Mouse (Mus musculus) hindbrain, embryonic 16.5 days (tissue): Measurements from ENCODE around the gene St7. TPM values are rescaled to one million over a fixed set of nuclear protein-coding genes. Genes with fewer than 3 reads are reported as not detected.
"Not testable (repeated sequence)": the region's sequence is repeated elsewhere in the genome, so short reads cannot be mapped to it uniquely, and the experiment has no call there.

Source experiments
- ATAC-seq: fragments of 200-750 bp; cut with Nextera tagmentation; 2 replicates; pipeline ENCODE4 v1.8.0; 2017; ENCODE audit warnings: moderate TSS enrichment, moderate library complexity
- H3K27ac ChIP-seq: fragments of 300-500 bp; sonication (generic); 2 replicates; pipeline ENCODE4 v1.5.1; 2014; ENCODE audit warnings: low read depth, mild to moderate bottlenecking, control low read depth, low read length, moderate library complexity
- H3K27me3 ChIP-seq: fragments of 300-500 bp; sonication (generic); replicated peaks from 2 replicates; pipeline ENCODE4 v1.6.1; 2014; ENCODE audit warnings: low read length; ENCODE audit not compliant: control insufficient read depth, insufficient read depth
- H3K36me3 ChIP-seq: fragments of 300-500 bp; sonication (generic); 2 replicates; pipeline ENCODE4 v1.6.1; 2014; ENCODE audit warnings: mild to moderate bottlenecking, low read length, moderate library complexity, mixed read lengths; ENCODE audit not compliant: control insufficient read depth, insufficient read depth
- H3K4me1 ChIP-seq: fragments of 300-500 bp; sonication (generic); 2 replicates; pipeline ENCODE4 v1.6.1; 2014; ENCODE audit warnings: low read depth, low read length; ENCODE audit not compliant: control insufficient read depth, insufficient read depth
- H3K4me2 ChIP-seq: fragments of 300-500 bp; sonication (generic); 2 replicates; pipeline ENCODE4 v1.6.1; 2014; ENCODE audit warnings: mild to moderate bottlenecking, low read length, control low read depth, moderate library complexity
- H3K4me3 ChIP-seq: fragments of 300-500 bp; sonication (generic); 2 replicates; pipeline ENCODE4 v1.5.1; 2014; ENCODE audit warnings: mild to moderate bottlenecking, low read length, control low read depth, moderate library complexity
- H3K9ac ChIP-seq: fragments of 300-500 bp; sonication (generic); 2 replicates; pipeline ENCODE4 v1.6.1; 2014; ENCODE audit warnings: low read depth, mild to moderate bottlenecking, control low read depth, low read length, moderate library complexity
- H3K9me3 ChIP-seq: fragments of 300-500 bp; sonication (generic); 2 replicates; pipeline ENCODE4 v1.6.1; 2014; ENCODE audit warnings: mild to moderate bottlenecking, low read length, moderate library complexity; ENCODE audit not compliant: control insufficient read depth
- WGBS: fragments of 180-500 bp; shearing (Covaris S2); extraction: QIAGEN DNeasy Blood & Tissue Kit; methylation state at CpG from one replicate; pipeline ENCODE4 v1.1.7; 2014; 5-methylcytosine and 5-hydroxymethylcytosine counted together
- polyA plus RNA-seq: library from polyadenylated mRNA; unstranded; fragments of >200 nt; fragmentation: Nextera tagmentation; extraction: Ambion mirVana; gene quantifications from 2 replicates; pipeline ENCODE4 v1.2.1, GENCODE M21; 2015

Gene St7
- polyA plus RNA-seq, 1 experiment from 2014 or later, result 50.8 TPM

DNA sequence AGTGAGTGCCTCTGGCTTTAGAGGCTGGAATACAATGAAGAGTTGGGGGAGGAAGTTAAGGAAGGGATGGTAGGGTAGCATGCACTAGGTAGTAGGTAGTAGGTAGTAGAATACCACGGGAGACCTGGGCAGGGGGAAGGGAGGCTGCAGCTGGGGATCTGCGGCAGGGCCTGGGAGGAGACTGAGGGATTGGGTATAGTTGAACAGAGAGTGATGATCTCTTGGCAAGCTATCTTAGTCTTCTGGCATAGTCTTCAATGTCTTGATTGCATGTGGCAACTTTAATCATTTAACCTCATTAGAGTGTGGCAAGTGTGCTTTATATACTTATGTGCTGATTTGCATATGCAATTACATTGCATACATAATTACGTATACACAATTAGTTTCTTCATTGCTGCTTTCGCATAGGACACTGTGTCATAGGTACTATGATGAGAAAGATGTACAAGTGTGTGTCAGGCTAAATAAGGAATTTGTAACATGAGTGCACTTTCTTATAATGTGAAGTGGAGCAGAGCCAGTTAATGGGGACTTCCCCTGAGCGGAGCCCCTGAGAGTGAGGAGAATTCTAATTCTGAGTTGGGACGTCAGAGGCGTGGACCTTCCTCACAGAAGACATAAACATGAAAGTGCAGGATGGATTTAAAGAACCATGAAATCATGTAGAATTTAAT lies 8.3 kb downstream of the St7 start:
- H3K27me3 ChIP-seq, result no peaks in the 10 kb centered on the region
- H3K9ac ChIP-seq, result no peak overlapping the region
- no peaks in the 10 kb centered on the region for H3K4me1 ChIP-seq
- H3K4me2 ChIP-seq, result no peak overlapping the region
- ATAC-seq, result peak; percentile 41; the same call in 1 of the 2 replicates
- WGBS, result 37% methylated on average over 7 of the region's 7 CpGs
- no peaks in the 10 kb centered on the region for H3K9me3 ChIP-seq
- no peak overlapping the region for H3K4me3 ChIP-seq
- H3K27ac ChIP-seq, result no peak overlapping the region
- no peaks in the 10 kb centered on the region for H3K36me3 ChIP-seq

DNA sequence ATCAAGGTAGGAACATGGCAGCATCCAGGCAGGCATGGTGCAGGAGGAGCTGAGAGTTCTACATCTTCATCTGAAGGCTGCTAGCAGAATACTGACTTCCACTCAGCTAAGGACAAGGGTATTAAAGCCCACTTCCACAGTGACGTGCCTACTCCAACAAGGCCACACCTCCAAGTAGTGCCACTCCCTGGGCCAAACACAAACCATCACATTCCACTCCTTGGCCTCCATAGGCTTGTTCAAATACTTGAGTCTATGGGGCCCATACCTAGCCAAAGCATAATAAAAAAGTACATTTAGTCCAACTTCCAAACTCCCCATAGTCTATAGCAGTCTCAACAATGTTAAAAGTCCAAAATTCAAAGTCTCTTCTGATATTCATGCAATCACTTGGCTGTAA lies 11.3 kb downstream of the St7 start:
- not testable (repeated sequence) for H3K9me3 ChIP-seq, H3K4me3 ChIP-seq, H3K27ac ChIP-seq, ATAC-seq, H3K9ac ChIP-seq, H3K36me3 ChIP-seq, H3K4me1 ChIP-seq, H3K27me3 ChIP-seq, H3K4me2 ChIP-seq
- 96% methylated on average over 1 of the region's 1 CpGs for WGBS

DNA sequence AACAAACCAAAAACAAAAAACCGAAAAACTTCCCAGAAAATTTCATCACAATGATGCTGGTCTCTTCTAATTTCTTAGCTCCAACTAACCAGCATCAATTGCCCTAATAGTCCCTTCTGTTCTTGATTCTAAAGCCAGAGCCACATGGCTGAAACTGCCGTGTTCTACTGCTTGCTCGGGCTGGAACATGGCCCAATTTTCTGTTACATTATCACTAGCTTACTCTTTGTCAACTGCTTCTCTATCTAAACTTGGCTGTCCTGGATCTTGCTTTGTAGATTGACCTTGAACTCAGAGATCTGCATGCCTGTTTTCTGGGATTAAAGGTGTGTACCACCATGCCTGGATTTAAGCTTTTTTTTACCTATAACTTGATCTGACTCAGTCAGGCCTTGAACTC lies 13.2 kb downstream of the St7 start:
- H3K4me3 ChIP-seq, result no peak overlapping the region
- no peak overlapping the region for H3K27ac ChIP-seq
- 90% methylated on average over 3 of the region's 3 CpGs for WGBS
- H3K27me3 ChIP-seq, result no peaks in the 10 kb centered on the region
- H3K9me3 ChIP-seq, result no peaks in the 10 kb centered on the region
- no peak for ATAC-seq
- H3K36me3 ChIP-seq, result no peaks in the 10 kb centered on the region
- no peaks in the 10 kb centered on the region for H3K4me1 ChIP-seq
- no peak overlapping the region for H3K4me2 ChIP-seq
- no peak overlapping the region for H3K9ac ChIP-seq

DNA sequence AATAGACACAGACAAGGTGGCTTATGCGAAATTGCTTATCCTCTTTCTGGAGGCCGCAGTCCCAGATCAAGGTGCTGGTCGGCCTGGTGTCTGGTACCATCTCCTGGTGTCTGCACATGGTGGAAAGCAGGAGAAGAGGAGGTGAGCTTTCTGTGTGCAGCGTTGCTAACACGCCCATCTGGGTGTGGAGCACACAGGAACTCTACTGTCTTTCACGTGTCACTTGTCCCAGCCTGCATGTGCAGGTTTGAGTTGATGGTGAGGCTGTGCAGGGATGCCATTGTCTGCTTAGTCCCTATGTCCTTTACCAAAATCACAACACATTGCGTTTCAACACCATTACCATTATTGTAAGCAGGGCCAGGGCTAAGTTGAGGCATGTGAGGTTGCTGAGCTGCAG lies 26.2 kb downstream of the St7 start:
- no peak for ATAC-seq
- 0 out of 2 replicates have a peak, but pooled peaks cover 2% of the 10 kb centered on the region for H3K9me3 ChIP-seq
- no peak overlapping the region for H3K4me3 ChIP-seq
- WGBS, result 96% methylated on average over 7 of the region's 7 CpGs
- H3K4me2 ChIP-seq, result no peak overlapping the region
- H3K9ac ChIP-seq, result no peak overlapping the region
- H3K36me3 ChIP-seq, result no peaks in the 10 kb centered on the region
- no peaks in the 10 kb centered on the region for H3K27me3 ChIP-seq
- no peaks in the 10 kb centered on the region for H3K4me1 ChIP-seq
- no peak overlapping the region for H3K27ac ChIP-seq

DNA sequence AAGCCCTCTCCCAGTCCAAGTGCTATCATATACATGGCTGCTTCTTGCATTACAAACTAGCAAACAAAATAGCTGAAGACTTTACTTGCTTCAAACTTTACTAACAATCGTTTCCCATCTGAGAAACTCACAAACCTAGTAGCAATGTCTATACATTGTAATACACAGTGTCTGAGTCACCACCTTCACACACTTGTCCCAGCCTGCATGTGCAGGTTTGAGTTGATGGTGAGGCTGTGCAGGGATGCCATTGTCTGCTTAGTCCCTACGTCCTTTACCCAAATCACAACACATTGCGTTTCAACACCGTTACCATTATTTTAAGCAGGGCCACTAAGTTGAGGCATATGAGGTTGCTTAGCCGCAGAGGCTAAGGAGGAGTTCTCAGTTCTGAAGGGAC lies 26.7 kb downstream of the St7 start:
- H3K9ac ChIP-seq, result no peak overlapping the region
- no peak overlapping the region for H3K27ac ChIP-seq
- no peaks in the 10 kb centered on the region for H3K4me1 ChIP-seq
- 0 out of 2 replicates have a peak, but pooled peaks cover 2% of the 10 kb centered on the region for H3K9me3 ChIP-seq
- H3K4me3 ChIP-seq, result no peak overlapping the region
- no peaks in the 10 kb centered on the region for H3K27me3 ChIP-seq
- no peak overlapping the region for H3K4me2 ChIP-seq
- ATAC-seq, result no peak
- no peaks in the 10 kb centered on the region for H3K36me3 ChIP-seq
- WGBS, result 97% methylated on average over 5 of the region's 5 CpGs

DNA sequence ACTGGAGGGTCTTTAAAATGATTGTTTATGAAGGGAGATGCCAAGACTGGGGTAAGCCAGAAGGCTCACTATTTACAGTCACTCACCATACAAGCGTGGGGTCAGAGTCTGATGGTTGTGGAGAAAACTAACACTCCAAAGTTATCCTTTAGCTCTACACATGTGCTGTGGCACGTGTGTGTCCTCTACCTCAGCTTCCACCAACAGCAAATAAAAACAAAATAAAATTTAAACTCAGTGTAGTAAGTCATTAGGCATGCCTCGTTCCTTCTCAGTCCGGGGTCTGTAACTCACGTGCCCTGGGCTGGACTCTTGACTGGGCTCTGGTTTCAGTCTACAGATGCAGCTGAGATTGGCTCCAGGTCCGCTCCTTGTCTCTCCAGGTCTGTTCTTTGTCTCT lies 27.3 kb downstream of the St7 start:
- H3K27ac ChIP-seq, result no peak overlapping the region
- H3K9ac ChIP-seq, result no peak overlapping the region
- WGBS, result 88% methylated on average over 6 of the region's 6 CpGs
- no peaks in the 10 kb centered on the region for H3K4me1 ChIP-seq
- no peaks in the 10 kb centered on the region for H3K27me3 ChIP-seq
- ATAC-seq, result no peak
- H3K4me2 ChIP-seq, result no peak overlapping the region
- H3K36me3 ChIP-seq, result no peaks in the 10 kb centered on the region
- no peak overlapping the region for H3K4me3 ChIP-seq
- no peaks in the 10 kb centered on the region for H3K9me3 ChIP-seq

DNA sequence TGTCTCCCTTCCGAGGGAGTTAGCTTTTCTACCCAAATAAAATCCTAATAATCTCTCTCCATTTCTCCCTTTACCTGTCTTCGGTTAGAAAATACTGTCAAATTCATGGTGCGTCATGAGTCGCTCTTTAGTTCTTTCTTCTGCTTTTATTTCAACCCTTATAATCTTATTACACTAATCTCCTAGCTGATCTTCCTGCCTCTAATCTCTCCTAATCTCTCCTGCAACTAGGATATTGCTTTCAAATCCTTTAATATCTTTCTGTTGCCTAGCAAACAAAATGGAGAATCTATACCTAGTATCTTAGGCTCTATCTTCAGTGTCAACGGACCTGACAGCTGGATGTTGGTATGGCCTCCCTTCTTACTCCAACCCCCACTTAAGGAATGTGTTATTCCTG lies 29.0 kb downstream of the St7 start:
- WGBS, result 77% methylated on average over 5 of the region's 5 CpGs
- H3K36me3 ChIP-seq, result no peaks in the 10 kb centered on the region
- H3K4me1 ChIP-seq, result no peaks in the 10 kb centered on the region
- H3K27ac ChIP-seq, result no peak overlapping the region
- H3K4me3 ChIP-seq, result no peak overlapping the region
- H3K9ac ChIP-seq, result no peak overlapping the region
- ATAC-seq, result no peak
- no peaks in the 10 kb centered on the region for H3K27me3 ChIP-seq
- H3K4me2 ChIP-seq, result no peak overlapping the region
- no peaks in the 10 kb centered on the region for H3K9me3 ChIP-seq

DNA sequence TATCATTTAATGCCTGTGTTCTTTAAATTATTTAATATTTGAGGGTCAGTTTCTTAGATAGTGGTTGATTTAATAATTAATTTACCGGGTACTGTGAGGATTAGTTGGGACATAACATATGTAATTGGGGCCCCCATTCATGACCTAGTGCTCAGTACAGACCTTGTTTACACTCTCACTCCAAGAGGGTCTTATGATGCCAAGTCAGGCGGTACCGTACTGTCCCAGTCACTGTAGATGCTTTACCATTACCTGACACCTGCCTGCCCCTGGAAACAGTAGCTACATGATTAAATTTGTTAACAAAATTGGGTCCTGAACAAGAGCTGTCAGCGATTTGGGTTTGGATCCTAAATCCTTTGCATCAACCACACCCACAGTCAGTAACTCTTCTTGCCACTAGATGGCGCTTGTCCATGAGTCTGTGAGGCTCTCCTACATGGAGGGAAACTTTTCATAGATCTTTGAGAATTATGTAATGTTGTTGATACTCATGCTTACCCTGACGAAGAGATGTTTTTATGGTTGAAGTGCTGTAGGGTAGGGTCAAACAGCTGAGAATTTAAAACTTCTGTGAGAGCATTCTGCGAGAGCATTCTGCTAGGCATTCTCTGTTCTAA lies 33.2 kb downstream of the St7 start:
- no peak overlapping the region for H3K4me2 ChIP-seq
- H3K9ac ChIP-seq, result no peak overlapping the region
- no peaks in the 10 kb centered on the region for H3K36me3 ChIP-seq
- H3K27me3 ChIP-seq, result no peaks in the 10 kb centered on the region
- H3K9me3 ChIP-seq, result no peaks in the 10 kb centered on the region
- WGBS, result 43% methylated on average over 7 of the region's 7 CpGs
- ATAC-seq, result peak; percentile 72
- no peaks in the 10 kb centered on the region for H3K4me1 ChIP-seq
- H3K27ac ChIP-seq, result no peak overlapping the region
- no peak overlapping the region for H3K4me3 ChIP-seq

DNA sequence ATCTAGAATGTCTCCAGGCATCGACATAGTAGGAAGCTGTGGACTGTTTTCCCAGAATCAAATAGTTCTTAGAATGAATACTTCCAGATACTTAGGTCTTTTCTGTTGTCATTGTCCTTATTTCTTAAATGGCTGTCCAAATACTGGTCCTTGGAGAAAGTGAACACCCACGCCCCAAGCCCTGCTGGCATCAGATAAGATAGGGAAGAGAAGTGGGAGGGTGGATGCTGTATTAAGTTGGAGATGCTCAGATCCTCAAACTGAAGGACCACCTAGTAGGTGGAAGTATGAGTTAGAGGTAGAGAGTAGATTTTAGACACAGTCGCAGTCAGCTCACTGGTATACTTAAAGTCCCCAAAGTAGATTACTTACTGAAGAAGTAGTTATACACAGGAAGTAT lies 34.5 kb downstream of the St7 start:
- no peak for ATAC-seq
- no peaks in the 10 kb centered on the region for H3K27me3 ChIP-seq
- no peak overlapping the region for H3K27ac ChIP-seq
- 88% methylated on average over 3 of the region's 3 CpGs for WGBS
- no peak overlapping the region for H3K4me2 ChIP-seq
- no peaks in the 10 kb centered on the region for H3K9me3 ChIP-seq
- H3K4me3 ChIP-seq, result no peak overlapping the region
- H3K9ac ChIP-seq, result no peak overlapping the region
- no peaks in the 10 kb centered on the region for H3K36me3 ChIP-seq
- no peaks in the 10 kb centered on the region for H3K4me1 ChIP-seq
